Mouse (Mus musculus): ENCODE measurements at regions not wholly inside any gene's neighbourhood (a gene's known extent, or its start where the extent isn't known, plus 50 kb on each side); places are given as distances from the start of the nearest gene placed in this dataset.
A peak's percentile ranks its signal among the peaks of the same experiment; 100 is the strongest.

DNA sequence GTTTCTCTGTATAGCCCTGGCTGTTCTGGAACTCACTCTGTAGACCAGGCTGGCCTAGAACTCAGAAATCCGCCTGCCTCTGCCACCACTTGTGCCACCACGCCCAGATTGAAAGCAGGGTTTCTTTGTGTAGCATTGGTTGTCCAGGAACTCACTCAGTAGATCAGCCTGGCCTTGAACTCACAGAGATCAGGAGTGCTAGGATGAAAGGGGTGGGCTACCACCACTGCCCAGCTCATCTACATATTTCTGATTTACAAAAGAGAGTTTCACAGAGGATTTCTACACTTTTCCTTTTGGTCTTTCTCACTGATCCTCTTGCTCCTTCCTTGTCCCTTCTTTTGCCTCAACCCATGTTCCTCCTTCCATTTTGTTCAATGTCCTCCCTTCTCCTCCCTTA is 53.1 kb upstream of the Lbx1 start:
- Histone ChIP-seq H3K4me2 (replicated peaks) (no peak overlapping the region), H3K4me1 (peaks cover 7% of the 10 kb centered on the region), H3K27me3 (peaks cover 16% of the 10 kb centered on the region; the same call in 1 of the 2 replicates), H3K4me3 (replicated peaks) (no peak overlapping the region), H3K36me3 (no peaks in the 10 kb centered on the region), H3K9ac (no peak overlapping the region), H3K9me3 (replicated peaks) (no peaks in the 10 kb centered on the region), H3K27ac (replicated peaks) (no peak overlapping the region)
- no peak for ATAC-seq (ENCODE audit: insufficient number of reproducible peaks, low FRiP score, low TSS enrichment, low read depth)
- WGBS: 68% methylated on average over 2 of the region's 2 CpGs

DNA sequence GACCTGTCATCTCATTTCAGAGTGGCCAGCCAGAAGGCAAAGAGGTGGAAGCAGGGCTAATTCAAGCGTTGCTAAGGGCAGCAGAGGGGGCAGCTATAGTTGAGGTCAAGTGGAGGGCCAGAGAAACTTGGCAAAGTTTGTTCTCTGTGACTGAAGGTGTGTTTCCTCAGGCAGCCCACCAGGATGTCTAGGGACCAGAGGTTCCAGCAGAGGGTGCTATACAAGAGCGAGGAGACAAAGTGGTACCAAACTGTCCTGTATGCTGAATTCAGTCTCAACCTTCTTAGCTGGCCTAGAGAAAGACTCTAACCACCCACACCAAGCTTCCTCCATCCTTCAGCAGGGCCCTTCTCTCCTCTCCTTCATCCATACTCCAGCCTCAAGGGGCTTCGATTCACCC is 62.2 kb upstream of the Lbx1 start:
- Histone ChIP-seq H3K9me3 (replicated peaks) (no peaks in the 10 kb centered on the region), H3K36me3 (no peaks in the 10 kb centered on the region), H3K4me1 (peaks cover 30% of the 10 kb centered on the region), H3K4me3 (replicated peaks) (no peak overlapping the region), H3K4me2 (replicated peaks) (no peak overlapping the region), H3K27me3 (peaks cover 68% of the 10 kb centered on the region), H3K9ac (no peak overlapping the region), H3K27ac (replicated peaks) (no peak overlapping the region)
- WGBS: 37% methylated on average over 3 of the region's 3 CpGs
- ATAC-seq (ENCODE audit: insufficient number of reproducible peaks, low FRiP score, low TSS enrichment, low read depth): no peak

DNA sequence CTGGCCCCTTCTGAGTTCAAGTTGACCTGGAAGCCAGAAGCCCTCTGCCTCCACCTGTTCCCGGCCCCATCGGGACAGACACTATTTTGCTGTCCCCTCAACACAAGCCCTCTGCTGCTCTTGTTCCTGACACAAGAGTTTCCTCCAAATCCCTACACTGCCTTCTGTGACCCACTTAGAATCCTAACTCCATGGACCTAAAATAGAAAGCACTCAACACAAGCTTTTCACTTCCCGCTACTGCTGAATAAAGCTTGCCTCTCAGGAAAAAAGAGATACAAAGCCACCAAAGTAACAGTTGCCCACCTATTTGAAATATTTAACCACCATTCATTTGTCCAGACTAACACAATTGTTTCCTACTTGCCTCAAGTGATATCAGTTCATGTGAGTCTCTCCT is 63.7 kb upstream of the Lbx1 start:
- Histone ChIP-seq H3K27me3 (peaks cover 71% of the 10 kb centered on the region), H3K9me3 (replicated peaks) (no peaks in the 10 kb centered on the region), H3K36me3 (no peaks in the 10 kb centered on the region), H3K4me1 (peaks cover 21% of the 10 kb centered on the region), H3K9ac (no peak overlapping the region), H3K4me2 (replicated peaks) (no peak overlapping the region), H3K27ac (replicated peaks) (no peak overlapping the region), H3K4me3 (replicated peaks) (no peak overlapping the region)
- no peak for ATAC-seq (ENCODE audit: insufficient number of reproducible peaks, low FRiP score, low TSS enrichment, low read depth)
- WGBS: 78% methylated on average over 3 of the region's 3 CpGs

DNA sequence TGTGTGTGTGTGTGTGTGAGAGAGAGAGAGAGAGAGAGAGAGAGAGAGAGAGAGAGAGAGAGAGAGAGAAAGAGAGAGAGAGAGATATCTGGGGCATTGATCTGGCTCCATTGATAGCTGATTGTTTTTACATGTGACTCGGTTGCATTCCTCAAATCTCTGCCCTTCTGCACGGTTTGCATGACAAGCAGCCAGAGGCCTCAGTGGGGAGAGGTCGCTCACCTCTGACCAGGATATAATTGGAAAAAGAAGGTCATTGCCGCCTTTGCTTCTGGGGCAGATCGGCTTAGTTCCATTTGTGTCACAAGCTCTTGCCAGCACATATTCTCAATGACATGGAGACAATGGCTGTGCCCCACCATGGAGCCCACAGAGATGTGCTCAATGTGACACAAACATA is 63.8 kb upstream of the Btrc start:
- H3K9me3 ChIP-seq (replicated peaks): no peaks in the 10 kb centered on the region
- H3K9ac ChIP-seq: no peak overlapping the region
- H3K4me3 ChIP-seq (replicated peaks): no peak overlapping the region
- peaks cover 72% of the 10 kb centered on the region for H3K27me3 ChIP-seq
- H3K4me1 ChIP-seq: peaks cover 18% of the 10 kb centered on the region
- no peak overlapping the region for H3K4me2 ChIP-seq (replicated peaks)
- no peaks in the 10 kb centered on the region for H3K36me3 ChIP-seq
- H3K27ac ChIP-seq (replicated peaks): no peak overlapping the region
- no peak for ATAC-seq (ENCODE audit: insufficient number of reproducible peaks, low FRiP score, low TSS enrichment, low read depth)
- WGBS: 42% methylated on average over 5 of the region's 5 CpGs

DNA sequence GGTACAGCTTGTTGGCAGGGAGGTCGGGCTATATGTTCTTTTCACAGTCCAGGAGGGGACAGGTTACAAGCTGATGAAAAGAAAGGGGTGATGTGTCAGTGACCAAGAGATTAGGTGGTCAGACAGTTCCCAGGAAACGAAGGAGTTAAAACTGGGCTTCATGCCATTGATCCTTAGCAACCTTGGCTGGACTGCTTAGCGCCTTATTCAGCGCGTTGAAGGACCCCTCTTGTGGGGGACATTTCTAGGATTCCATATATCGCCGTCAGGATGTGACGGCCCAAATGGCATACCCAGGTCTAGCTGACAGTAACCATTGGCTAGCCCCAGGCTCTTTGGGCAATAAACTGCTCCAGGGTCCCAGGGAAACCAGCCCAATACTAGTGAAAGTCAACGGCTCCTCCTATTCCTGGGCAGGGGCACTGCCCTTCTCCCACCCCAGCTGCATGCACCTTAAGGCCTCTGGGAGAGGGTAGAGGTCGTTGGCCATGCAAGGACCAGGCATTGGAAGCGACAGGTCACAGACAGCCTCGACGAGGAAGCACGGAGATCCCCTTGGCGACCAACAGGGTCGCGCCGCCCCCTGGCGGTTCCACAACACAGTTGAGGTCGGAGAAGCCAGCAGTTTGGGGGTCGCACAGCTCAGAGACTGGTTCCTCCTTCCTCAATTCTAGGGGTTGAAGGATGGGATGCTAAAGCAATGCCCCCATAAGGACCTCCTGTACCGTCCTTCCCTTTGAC is 62.7 kb upstream of the Btrc start:
- Histone ChIP-seq H3K4me2 (replicated peaks) (peak overlapping the region; percentile 95), H3K4me1 (peaks cover 13% of the 10 kb centered on the region), H3K27me3 (peaks cover 76% of the 10 kb centered on the region), H3K9ac (no peak overlapping the region), H3K36me3 (no peaks in the 10 kb centered on the region), H3K4me3 (replicated peaks) (peak overlapping the region; percentile 59), H3K9me3 (replicated peaks) (no peaks in the 10 kb centered on the region), H3K27ac (replicated peaks) (no peak overlapping the region)
- 4% methylated on average over 22 of the region's 22 CpGs for WGBS
- peak; percentile 47; the same call in 1 of the 2 replicates for ATAC-seq (ENCODE audit: insufficient number of reproducible peaks, low FRiP score, low TSS enrichment, low read depth)

DNA sequence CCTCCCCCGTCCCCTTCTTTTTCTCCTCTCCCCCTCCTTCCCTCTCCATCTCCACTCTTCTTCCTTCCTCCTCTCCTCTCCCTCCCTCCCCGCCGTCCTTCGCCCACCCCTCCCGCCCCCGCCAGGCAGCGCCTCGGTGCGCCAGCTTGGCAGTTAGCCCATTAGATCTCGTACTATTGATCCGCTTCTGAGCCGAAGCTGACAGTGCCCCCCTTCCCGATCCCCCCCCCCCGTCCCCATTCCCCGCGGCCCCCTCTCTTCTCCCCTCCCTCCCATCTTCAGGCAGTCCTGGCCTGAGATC is 62.2 kb upstream of the Btrc start:
- H3K4me3 ChIP-seq (replicated peaks): peak overlapping the region; percentile 59
- peak overlapping the region; percentile 95 for H3K4me2 ChIP-seq (replicated peaks)
- H3K27me3 ChIP-seq: peaks cover 76% of the 10 kb centered on the region
- peak overlapping the region; percentile 42; the same call in 1 of the 2 replicates for H3K9ac ChIP-seq
- ATAC-seq (ENCODE audit: insufficient number of reproducible peaks, low FRiP score, low TSS enrichment, low read depth): no peak
- WGBS: 3% methylated on average over 16 of the region's 16 CpGs
- peaks cover 13% of the 10 kb centered on the region for H3K4me1 ChIP-seq
- H3K27ac ChIP-seq (replicated peaks): peak overlapping the region; percentile 83
- no peaks in the 10 kb centered on the region for H3K9me3 ChIP-seq (replicated peaks)
- no peaks in the 10 kb centered on the region for H3K36me3 ChIP-seq

DNA sequence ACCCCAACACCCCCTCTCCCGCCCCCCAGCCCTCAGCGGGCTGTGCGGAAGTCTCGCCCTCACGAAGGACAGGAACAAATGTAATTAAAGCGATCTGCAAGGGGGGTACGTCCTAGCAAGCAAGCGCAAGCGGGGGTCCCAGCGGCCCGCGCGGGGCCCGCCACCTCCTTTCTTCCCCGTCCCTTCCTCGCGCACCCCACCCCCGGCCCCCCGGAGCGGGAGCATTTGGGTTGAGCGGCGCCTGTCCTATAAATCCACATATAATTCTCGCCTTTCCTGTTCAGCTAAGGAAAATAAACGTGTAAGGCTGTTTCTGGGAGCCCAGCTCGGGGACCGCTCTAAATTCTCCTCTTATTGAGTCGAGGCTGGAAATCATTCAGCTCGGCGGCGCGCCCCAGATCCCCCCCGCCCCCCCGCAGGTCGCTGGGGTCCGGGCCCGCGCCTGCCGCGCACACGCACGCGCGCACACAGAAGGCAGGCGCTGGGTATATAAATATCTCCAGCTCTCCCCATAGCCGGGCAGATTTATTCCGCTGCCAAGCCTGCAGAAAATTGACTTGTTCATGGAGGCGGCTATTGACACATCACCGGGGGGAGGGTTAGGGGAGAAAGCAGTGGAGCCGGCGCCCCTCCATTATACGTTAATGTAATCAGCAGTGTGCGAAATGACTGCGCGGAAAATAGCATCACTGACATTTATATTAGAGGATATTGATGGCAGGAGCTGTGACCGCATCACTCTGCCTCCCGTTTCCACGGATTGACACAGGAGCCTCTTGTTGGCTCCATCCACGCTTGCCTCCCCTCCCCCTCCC is 61.6 kb upstream of the Btrc start:
- peak overlapping the region; percentile 95 for H3K4me2 ChIP-seq (replicated peaks)
- peak overlapping the region; percentile 59 for H3K4me3 ChIP-seq (replicated peaks)
- no peaks in the 10 kb centered on the region for H3K9me3 ChIP-seq (replicated peaks)
- under 1% methylated on average over 57 of the region's 58 CpGs for WGBS
- H3K9ac ChIP-seq: peak overlapping the region; percentile 42
- peak; percentile 32 for ATAC-seq (ENCODE audit: insufficient number of reproducible peaks, low FRiP score, low TSS enrichment, low read depth)
- peak overlapping the region; percentile 83 for H3K27ac ChIP-seq (replicated peaks)
- peaks cover 76% of the 10 kb centered on the region for H3K27me3 ChIP-seq
- H3K36me3 ChIP-seq: no peaks in the 10 kb centered on the region
- H3K4me1 ChIP-seq: peaks cover 13% of the 10 kb centered on the region

DNA sequence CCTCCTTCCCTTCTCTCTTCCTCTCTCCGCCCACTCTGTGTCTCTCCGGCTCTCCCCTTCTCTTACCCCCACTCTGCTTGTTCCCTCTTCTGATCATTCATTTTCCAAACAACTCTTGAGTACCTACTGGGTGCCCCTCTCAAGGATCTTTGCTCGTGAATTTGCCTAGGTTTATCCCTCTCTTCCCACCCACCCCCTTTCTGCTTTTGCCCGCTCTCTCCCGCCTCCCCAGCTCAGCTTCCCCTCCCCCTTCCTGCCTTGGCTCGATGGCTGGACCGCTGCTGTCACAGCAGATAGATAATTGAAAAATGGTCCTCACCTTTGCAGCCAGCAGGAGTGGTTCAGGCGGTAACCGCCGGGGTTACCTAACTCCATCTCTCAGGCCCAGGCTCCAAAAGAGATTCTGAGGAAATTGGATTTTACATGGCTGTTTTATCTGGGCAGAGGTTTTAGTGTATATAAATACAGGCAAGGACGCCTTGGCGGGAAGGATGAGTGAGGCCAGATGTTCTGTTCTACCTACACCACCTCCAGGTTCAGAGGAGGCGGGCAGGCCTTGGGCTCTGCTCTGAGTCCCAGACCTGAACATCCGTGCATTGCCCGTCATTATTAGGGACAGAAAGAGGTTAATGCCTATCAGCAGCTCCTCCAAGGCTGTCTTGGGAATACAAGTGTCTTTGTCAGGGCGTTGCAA is 60.8 kb upstream of the Btrc start:
- Histone ChIP-seq H3K4me1 (peaks cover 13% of the 10 kb centered on the region), H3K36me3 (no peaks in the 10 kb centered on the region), H3K27ac (replicated peaks) (peak overlapping the region; percentile 83; the same call in 1 of the 2 replicates), H3K27me3 (peaks cover 71% of the 10 kb centered on the region), H3K4me3 (replicated peaks) (peak overlapping the region; percentile 59), H3K4me2 (replicated peaks) (peak overlapping the region; percentile 95), H3K9ac (no peak overlapping the region), H3K9me3 (replicated peaks) (no peaks in the 10 kb centered on the region)
- 11% methylated on average over 16 of the region's 16 CpGs for WGBS
- ATAC-seq (ENCODE audit: insufficient number of reproducible peaks, low FRiP score, low TSS enrichment, low read depth): peak; percentile 27; the same call in 1 of the 2 replicates

DNA sequence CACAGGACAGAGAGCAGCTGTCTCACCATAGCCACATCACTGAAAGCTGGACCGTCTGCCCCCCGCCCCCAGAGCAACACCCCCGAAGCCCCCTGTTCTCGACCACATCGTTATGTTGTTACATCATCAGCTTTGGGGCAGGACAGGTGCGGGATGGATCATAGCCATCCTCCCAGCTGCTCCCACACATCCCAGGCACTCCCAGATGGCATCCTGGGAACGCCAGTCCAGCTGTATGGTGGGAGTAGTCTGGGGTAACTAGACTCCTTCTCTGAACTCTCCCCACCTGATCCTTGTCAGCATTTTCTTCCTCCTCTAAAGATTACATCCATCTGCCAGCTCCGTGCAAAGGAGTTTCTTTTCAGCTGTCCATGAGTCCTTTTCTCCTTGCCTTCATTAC is 59.0 kb upstream of the Btrc start:
- Histone ChIP-seq H3K36me3 (no peaks in the 10 kb centered on the region), H3K4me3 (replicated peaks) (no peak overlapping the region), H3K4me1 (peaks cover 13% of the 10 kb centered on the region), H3K27me3 (peaks cover 68% of the 10 kb centered on the region), H3K27ac (replicated peaks) (no peak overlapping the region), H3K9ac (no peak overlapping the region), H3K9me3 (replicated peaks) (no peaks in the 10 kb centered on the region), H3K4me2 (replicated peaks) (no peak overlapping the region)
- 12% methylated on average over 8 of the region's 8 CpGs for WGBS
- peak; percentile 49; the same call in 1 of the 2 replicates for ATAC-seq (ENCODE audit: insufficient number of reproducible peaks, low FRiP score, low TSS enrichment, low read depth)

DNA sequence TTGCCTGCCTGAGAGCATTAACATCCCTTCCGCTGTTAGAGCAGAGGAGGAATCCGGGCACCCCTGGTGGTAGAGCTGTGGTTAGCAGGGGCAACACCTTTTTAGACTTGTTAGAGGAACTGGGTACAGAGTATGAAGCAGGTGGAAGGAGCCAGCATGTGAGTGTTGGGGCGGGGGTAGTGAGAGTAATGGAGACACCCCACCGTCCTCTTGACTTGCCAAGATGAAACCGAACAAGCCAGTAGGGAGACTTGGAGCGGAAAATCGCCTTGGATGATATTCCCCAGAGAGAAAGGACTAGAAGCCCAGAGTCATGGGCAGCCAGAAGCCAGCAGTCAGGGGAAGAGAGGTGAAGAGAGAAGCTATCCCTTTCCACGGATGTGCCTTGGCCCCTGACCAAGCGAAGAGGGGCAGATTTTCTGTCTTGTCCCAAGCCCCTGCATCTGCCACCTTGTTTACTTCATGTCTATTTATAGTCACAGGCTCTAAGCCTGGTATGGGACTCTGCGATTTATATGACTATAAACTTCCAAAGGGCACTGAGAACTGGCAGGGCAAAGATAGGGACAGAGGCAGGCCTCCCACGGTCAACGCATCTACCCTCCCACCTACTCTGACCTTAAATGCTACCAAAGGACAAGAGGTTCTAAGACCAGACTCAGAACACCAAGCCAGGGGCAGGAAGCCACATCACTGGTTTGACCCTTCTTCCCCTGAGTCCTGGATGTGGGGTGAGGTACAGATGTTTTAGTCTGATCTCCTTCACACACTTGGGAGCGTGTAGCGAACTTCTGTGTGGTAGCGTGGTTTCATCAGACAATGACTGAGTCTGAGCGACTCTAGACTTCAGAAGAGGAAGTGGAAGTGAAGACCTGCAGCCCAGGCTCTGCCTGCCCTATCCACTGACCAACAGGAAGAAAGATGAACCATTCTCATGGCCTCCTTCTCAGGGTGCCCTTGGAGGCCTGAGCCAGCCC is 55.9 kb upstream of the Btrc start:
- no peak overlapping the region for H3K27ac ChIP-seq (replicated peaks)
- no peak overlapping the region for H3K4me2 ChIP-seq (replicated peaks)
- WGBS: 51% methylated on average over 16 of the region's 16 CpGs
- H3K27me3 ChIP-seq: peaks cover 53% of the 10 kb centered on the region
- H3K9me3 ChIP-seq (replicated peaks): no peaks in the 10 kb centered on the region
- H3K36me3 ChIP-seq: no peaks in the 10 kb centered on the region
- H3K9ac ChIP-seq: no peak overlapping the region
- no peak overlapping the region for H3K4me3 ChIP-seq (replicated peaks)
- no peak for ATAC-seq (ENCODE audit: insufficient number of reproducible peaks, low FRiP score, low TSS enrichment, low read depth)
- peaks cover 15% of the 10 kb centered on the region for H3K4me1 ChIP-seq
